Mouse (Mus musculus) liver, adult 2 months (tissue): ENCODE measurements at regions not wholly inside any gene's neighbourhood (a gene's known extent, or its start where the extent isn't known, plus 50 kb on each side); places are given as distances from the start of the nearest gene placed in this dataset.

Source experiments
- CTCF ChIP-seq: fragments of 200-500 bp; IDR thresholded peaks from 2 replicates; pipeline ENCODE4 v1.5.1; 2011; ENCODE audit warnings: low read depth, low read length, control low read depth
- POLR2A ChIP-seq: fragments of 200-500 bp; IDR thresholded peaks from 2 replicates; pipeline ENCODE4 v1.6.1; 2011; ENCODE audit warnings: low read length, control low read depth; ENCODE audit not compliant: insufficient read depth; ENCODE audit errors: extremely low read depth

DNA sequence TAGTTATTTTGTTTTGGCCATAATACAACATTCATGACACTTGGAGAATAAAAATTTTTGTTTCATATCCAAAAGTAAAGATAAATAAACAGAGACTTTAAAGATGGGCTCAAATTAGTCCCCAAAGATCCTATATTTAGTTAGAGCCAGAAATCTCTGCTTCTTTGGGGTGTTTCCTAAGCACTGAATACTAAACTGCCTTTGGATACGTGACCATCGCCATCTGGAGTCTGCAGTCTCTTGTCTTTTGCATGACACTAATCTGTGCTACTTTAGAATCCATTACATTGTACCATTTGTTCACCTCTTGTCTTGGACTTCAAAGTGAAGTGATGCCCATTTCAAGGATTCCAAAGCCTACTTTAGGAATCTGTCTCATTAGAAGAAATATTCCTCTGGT lies 92.5 kb upstream of the Ift57 start:
- TF ChIP-seq POLR2A (no peak), CTCF (no peak)
